Mouse (Mus musculus): Measurements from ENCODE around the gene Apbb1.

DNA sequence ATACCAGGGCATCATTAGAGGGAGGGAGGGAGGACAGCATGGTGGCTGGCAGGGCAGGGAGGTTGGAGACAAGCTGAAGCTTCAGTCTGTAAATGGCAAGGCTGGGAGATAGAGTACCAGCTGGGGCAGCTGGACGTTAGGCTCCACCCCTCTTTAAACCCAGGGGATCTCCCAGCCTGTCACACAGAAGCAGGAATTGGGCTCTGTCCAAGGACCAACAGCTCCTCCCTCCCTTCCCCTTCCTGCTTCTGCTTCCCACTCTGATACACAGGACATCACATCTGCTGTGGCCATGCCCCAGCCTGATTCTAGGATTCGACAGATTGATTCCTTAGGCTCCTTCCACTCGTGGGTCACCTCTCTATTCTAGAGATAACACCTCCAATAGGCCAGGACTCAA is 47.2 kb upstream of the Apbb1 start:
- TF ChIP-seq GATA1 (IDR thresholded peaks at IDR 0.05; ENCODE audit: low read length) (no peak), TAL1 (IDR thresholded peaks at IDR 0.05; ENCODE audit: low read length) (no peak)

Measured in erythroblast, embryonic 14.5 days (primary cell).